Mouse (Mus musculus) ES-E14 (cell line): ENCODE measurements around the gene Rsbn1l. TPM values are rescaled to one million over a fixed set of nuclear protein-coding genes. Genes with fewer than 3 reads are reported as not detected.

Experiments used
- DNase-seq: peaks from one replicate; pipeline ENCODE4 v3.0.0-alpha.2; 2013; ENCODE audit warnings: low read depth, low spot score
- H3K27ac ChIP-seq: 2 replicates; pipeline ENCODE4 v1.5.1; 2012; ENCODE audit warnings: low read depth, mild to moderate bottlenecking, low read length, moderate library complexity, mixed read lengths; ENCODE audit not compliant: poor library complexity, insufficient read depth, severe bottlenecking
- H3K36me3 ChIP-seq: 2 replicates; pipeline ENCODE4 v1.6.1; 2012; ENCODE audit warnings: mild to moderate bottlenecking, low read length, moderate library complexity, mixed read lengths; ENCODE audit not compliant: control insufficient read depth, poor library complexity, insufficient read depth, severe bottlenecking
- H3K4me1 ChIP-seq, 2 experiments: fragments of 150-350 bp in 1 of 2; sonication (generic) in 1 of 2; 2 replicates each; pipeline ENCODE4 v1.6.1; 2012; ENCODE audit warnings: low read length in 2 of 2, mild to moderate bottlenecking in 1 of 2, mixed read lengths in 1 of 2; ENCODE audit not compliant: control insufficient read depth in 2 of 2, insufficient read depth in 2 of 2, poor library complexity in 1 of 2
- H3K4me3 ChIP-seq, 2 experiments: fragments of 150-350 bp in 1 of 2; sonication (generic) in 1 of 2; 2 replicates each; pipeline ENCODE4 v1.5.1; 2012; ENCODE audit warnings: low read length in 2 of 2, low read depth in 1 of 2, mild to moderate bottlenecking in 1 of 2, mixed read lengths in 1 of 2; ENCODE audit not compliant: insufficient read depth in 1 of 2, poor library complexity in 1 of 2, severe bottlenecking in 1 of 2
- H3K9ac ChIP-seq: 2 replicates; pipeline ENCODE4 v1.6.1; 2012; ENCODE audit warnings: low read depth, mild to moderate bottlenecking, low read length, mixed read lengths; ENCODE audit not compliant: poor library complexity, insufficient read depth, severe bottlenecking
- H3K9me3 ChIP-seq: fragments of 150-350 bp; sonication (generic); 2 replicates; pipeline ENCODE4 v1.6.1; 2012; ENCODE audit warnings: low read depth, mild to moderate bottlenecking, low read length; ENCODE audit not compliant: control insufficient read depth, insufficient read depth
- CHD2 ChIP-seq: IDR thresholded peaks from 2 replicates; pipeline ENCODE4 v1.6.1; 2014; ENCODE audit warnings: mild to moderate bottlenecking, low read depth, low read length, inconsistent platforms
- HCFC1 ChIP-seq: IDR thresholded peaks from 2 replicates; pipeline ENCODE4 v1.6.1; 2012; ENCODE audit warnings: low read length, inconsistent platforms, borderline replicate concordance; ENCODE audit not compliant: insufficient read depth
- MAFK ChIP-seq: IDR thresholded peaks from 2 replicates; pipeline ENCODE4 v1.6.1; 2014; ENCODE audit warnings: mild to moderate bottlenecking, low read depth, low read length, inconsistent platforms; ENCODE audit not compliant: insufficient read depth
- ZC3H11A ChIP-seq: IDR thresholded peaks from 2 replicates; pipeline ENCODE4 v1.6.1; 2012; ENCODE audit warnings: low read depth, mild to moderate bottlenecking, inconsistent platforms, low read length, borderline replicate concordance
- ZNF384 ChIP-seq: IDR thresholded peaks from 2 replicates; pipeline ENCODE4 v1.6.1; 2012; ENCODE audit warnings: low read depth, low read length, inconsistent platforms
- in situ Hi-C, 2 experiments: fragments of 600-800 bp; cut with MboI; formaldehyde crosslinking; loops; one replicate each; pipeline ENCODE4 v1.15.1; 2025; ENCODE audit warnings: low sequenced_read_pairs in 2 of 2, inconsistent platforms in 1 of 2; ENCODE audit not compliant: unreplicated experiment in 2 of 2
- total RNA-seq: library from RNA; depleted of rRNA; stranded (reverse); fragments of 300-350 nt; gene quantifications from 2 replicates; pipeline ENCODE4 v1.2.3, GENCODE M21; 2012

Gene Rsbn1l
- total RNA-seq, 1 experiment, result 8.6 TPM

GRCm38 (mm10) chr5:20911741-20912140 is 44.5 kb downstream of the Rsbn1l start:
- H3K27ac ChIP-seq, result no peak overlapping the region
- in situ Hi-C loops, result no loop called here
- peaks cover 2% of the 10 kb centered on the region; the same call in 1 of the 2 replicates for H3K36me3 ChIP-seq
- no peak overlapping the region for H3K9ac ChIP-seq
- no peak overlapping the region for H3K4me3 ChIP-seq
- no peak for TF ChIP-seq CHD2
- TF ChIP-seq MAFK, result no peak
- TF ChIP-seq HCFC1, result no peak
- TF ChIP-seq ZNF384, result no peak
- TF ChIP-seq ZC3H11A, result no peak
- H3K9me3 ChIP-seq, result no peaks in the 10 kb centered on the region
- H3K4me1 ChIP-seq, result peaks cover 0 to 6% of the 10 kb centered on the region in 2 experiments; a peak in 2 of 4 replicates
- DNase-seq, result no peak

GRCm38 (mm10) chr5:20906191-20906590 is 50.0 kb downstream of the Rsbn1l start:
- H3K4me1 ChIP-seq, result no peaks in the 10 kb centered on the region
- H3K36me3 ChIP-seq, result peaks cover 9% of the 10 kb centered on the region
- in situ Hi-C loops, result no loop called here

GRCm38 (mm10) chr5:20905437-20905836 is 50.8 kb downstream of the Rsbn1l start:
- H3K9ac ChIP-seq, result no peak overlapping the region
- no peak for TF ChIP-seq HCFC1
- no peak for TF ChIP-seq CHD2
- no peak for TF ChIP-seq ZC3H11A
- TF ChIP-seq MAFK, result no peak
- TF ChIP-seq ZNF384, result no peak
- H3K4me1 ChIP-seq, result no peaks in the 10 kb centered on the region
- in situ Hi-C loops, result no loop called here
- no peak overlapping the region for H3K4me3 ChIP-seq
- H3K27ac ChIP-seq, result no peak overlapping the region
- H3K36me3 ChIP-seq, result peaks cover 9% of the 10 kb centered on the region
- H3K9me3 ChIP-seq, result no peaks in the 10 kb centered on the region
- no peak for DNase-seq

More at GRCm38 (mm10) chr5:20906191-20906590, 50.0 kb downstream of the Rsbn1l start:
- Histone ChIP-seq H3K4me3 (peak overlapping the region in 1 of 2 experiments; percentile 10; a peak in 1 of 4 replicates), H3K9ac (no peak overlapping the region; the same call in 1 of the 2 replicates), H3K9me3 (no peaks in the 10 kb centered on the region), H3K27ac (no peak overlapping the region)
- no peak for TF ChIP-seq HCFC1
- TF ChIP-seq ZNF384, result no peak
- no peak for TF ChIP-seq ZC3H11A
- TF ChIP-seq MAFK, result no peak
- no peak for TF ChIP-seq CHD2
- no peak for DNase-seq

- no peaks in the 10 kb centered on the region for H3K4me1 ChIP-seq
- no peaks in the 10 kb centered on the region for H3K9me3 ChIP-seq
- in situ Hi-C loops, result no loop called here
- DNase-seq, result no peak
- H3K36me3 ChIP-seq, result peaks cover 9% of the 10 kb centered on the region
- H3K27ac ChIP-seq, result no peak overlapping the region
- TF ChIP-seq CHD2 (no peak), ZNF384 (no peak), ZC3H11A (no peak), HCFC1 (no peak)
- no peak overlapping the region for H3K4me3 ChIP-seq
- no peak overlapping the region for H3K9ac ChIP-seq
Observed at GRCm38 (mm10) chr5:20904647-20905046, 51.6 kb downstream of the Rsbn1l start.
